Mouse (Mus musculus) embryo, embryonic 11 days (tissue): ENCODE data around the gene Dock4.

Experiments
- DNase-seq: peaks from one replicate; pipeline ENCODE4 v3.0.0-alpha.2; 2015

Gene Dock4

DNA sequence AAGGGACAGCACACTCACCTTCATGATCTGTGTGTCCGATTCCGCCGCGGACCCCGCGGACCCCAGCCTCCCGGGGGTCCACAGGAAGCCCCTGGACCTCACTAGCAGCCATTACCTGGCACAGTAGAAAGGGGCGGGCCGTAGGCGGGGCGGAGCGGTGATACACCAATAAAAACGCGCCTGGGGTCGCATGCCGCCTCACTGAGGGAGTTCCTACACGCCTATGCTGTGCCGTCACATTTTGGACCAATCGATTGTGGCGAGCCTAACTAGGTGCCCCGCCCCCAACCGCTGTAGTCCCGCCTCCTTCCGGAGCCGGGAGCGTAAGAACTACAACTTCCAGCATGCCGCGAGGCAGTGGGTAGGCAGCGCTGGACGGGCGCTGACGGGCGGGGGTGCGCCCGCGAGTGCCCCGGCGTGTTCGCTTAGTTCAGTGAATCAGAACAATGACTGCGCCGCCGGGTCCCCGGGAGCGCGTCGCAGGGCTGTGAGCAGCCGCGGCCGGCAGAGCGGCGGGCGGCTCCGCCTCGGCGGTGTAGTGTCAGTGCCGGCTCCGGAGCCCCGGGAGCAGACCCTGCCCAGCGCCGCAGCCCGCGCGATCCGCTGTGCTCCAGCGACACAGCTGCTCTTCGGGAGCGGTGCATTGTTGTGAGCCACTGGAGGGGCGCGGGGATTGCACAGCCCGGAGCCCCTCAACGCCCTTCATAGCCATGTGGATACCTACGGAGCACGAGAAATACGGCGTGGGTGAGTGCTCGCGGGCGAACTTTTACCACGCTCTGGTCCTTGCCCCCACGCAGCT is at the start of gene Dock4, which contains the start of gene Zfp277:
TSS of gene Dock4 (plus strand) at position 305 of the 802 bp plus-strand sequence.
TSS of gene Zfp277 (minus strand) at position 255 of the 802 bp plus-strand sequence.
- DNase-seq = peak; percentile 100

DNA sequence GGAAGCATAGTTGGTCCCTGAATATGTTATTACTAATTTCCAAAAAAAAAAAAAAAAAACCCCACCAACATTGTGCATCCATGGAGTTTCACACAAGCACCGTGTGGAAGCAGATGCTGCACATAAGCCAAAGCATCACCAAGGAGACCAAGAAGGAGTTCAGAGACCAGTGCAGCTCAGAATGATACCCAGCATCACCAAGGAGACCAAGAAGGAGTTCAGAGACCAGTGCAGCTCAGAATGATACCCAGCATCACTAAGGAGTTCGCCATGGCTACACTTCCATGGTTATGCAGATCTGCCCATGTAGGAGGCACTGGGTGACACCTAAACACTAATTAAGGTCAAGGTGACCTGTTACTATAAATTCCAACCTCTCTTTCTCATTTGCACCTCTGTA is 46.8 kb upstream of the Dock4 start:
- no peak for DNase-seq

DNA sequence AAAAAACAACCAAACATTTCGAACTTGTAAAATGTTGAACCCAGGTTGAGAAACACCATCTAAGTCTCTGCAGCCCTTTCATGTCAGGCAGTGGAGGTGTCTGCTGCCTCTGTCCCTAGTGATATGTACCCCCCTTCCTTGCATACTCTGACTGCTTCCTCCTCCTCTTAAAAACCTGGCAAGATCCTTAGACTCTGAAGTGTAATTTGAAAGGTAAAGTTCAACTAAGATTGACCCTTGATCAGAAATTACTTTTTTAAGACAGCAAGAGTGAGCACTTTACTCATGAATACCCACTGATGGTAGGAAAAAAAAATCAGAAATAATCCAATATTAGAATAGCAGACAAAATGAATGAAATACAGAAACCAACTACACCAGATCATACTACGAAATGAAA is 46.4 kb upstream of the Dock4 start:
- DNase-seq = no peak

DNA sequence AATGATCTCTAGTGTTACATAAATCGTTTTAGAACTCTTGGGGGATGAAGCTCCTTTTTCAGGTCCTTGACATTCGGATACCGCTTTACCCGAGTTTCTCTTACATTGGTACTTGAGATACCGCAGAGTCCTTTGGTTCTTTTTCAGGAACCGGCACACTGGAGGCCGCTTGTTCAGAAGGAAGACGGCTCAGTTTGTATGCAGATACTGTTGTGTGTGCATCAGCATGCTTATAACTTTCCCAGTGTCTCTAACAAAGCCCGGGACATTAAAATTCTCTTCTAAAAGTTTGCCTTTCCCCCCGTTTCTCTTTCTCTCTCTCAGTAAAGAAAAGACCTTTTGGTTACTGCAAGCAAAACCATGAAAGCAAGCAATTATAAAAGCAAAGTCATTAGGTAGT is 45.9 kb upstream of the Dock4 start:
- no peak for DNase-seq

DNA sequence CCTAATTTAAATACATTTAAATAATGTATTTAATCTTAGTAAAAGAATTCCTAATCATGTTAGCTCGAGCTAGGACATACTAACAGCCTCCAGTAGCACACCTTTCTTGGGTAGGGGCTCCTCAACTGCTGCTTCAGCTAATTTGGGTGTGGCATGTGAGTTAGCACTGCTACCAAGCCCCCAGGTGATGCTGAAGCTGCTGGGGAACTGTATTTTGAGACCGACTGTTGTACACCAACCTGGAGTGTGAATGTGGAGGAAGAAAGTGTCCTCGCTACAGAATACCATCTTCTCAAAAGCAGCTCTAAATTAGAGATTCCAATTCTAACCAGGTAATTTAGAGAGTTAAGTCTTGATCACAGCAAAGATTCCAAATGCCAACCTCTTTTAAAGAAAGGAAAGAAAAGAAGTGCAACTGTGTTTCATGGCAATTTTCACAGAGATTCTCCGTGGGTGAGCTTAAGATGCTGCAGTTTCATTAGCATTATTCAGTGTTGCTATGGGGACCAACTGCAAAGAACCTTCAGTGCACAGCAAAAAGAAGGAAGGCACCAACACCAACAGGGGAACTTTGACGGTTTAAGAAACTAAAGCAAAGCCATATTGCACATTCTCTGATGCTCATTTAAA is 31.0 kb upstream of the Dock4 start:
- peak; percentile 15 for DNase-seq

DNA sequence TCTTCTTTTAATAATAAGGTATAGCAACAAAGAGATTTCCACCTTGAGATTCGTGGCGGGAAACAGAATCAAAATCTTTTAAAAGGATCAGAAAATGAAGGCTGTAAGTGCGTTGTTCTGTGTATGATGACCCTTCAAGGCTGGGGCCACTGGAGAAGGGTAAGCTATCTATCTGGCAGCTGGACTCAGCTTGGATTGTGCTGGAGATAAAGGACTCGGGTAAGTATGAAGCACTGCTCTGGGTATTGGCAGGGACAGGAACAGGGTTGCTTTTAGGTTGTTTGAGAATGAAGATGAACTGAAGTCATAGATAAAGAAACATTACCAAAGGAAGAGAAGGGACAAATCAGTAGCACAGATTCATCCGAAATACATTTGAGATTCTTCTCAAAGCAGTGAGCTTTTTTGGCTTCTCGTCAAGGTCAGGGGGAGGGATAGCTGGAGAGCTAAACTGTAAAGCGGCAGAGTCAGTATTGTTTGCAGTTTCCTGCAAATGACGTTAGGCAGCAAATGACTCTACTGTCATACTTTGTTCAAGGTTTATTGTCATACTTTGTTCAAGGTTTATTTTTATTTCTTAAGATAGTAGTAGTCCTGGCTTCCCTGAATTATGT is 30.3 kb upstream of the Dock4 start:
- DNase-seq = no peak

DNA sequence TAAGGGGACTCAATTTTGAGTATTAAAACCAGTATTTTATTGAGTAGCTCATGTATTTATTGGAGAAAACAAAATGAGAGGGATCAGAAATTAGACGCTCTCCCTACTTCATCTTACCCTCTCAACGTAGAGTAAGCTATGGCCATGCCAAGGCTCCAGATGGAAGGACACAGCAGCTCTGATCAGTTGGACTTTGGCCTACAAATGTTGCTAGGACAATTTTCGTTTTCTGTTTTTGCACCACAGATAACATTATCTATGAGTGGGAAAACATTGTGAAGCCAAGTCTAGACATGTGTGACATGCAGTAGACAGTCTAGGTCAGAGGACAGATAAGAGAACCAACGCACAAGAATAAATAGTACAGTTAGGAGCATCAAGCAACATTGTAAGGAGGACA is 28.5 kb upstream of the Dock4 start:
- no peak for DNase-seq

DNA sequence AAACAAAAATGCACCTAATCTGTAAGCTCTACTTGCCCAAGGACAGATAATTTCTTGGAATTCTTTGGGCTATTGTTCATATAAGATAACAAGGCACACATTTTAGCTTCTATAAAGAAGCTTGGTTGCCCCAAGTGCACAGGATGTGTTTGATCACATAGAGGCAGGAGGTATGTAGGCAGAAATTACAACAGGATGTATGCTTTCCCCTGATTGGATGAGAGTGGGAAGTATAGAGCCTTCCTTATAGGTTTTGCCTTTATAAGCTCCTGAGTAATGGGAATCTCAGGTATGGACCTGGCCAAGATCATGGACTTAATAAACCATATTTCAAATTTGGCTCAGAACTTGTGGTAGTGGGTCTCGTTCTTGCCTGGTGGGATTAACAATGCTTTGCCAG is 20.8 kb upstream of the Dock4 start:
- no peak for DNase-seq

DNA sequence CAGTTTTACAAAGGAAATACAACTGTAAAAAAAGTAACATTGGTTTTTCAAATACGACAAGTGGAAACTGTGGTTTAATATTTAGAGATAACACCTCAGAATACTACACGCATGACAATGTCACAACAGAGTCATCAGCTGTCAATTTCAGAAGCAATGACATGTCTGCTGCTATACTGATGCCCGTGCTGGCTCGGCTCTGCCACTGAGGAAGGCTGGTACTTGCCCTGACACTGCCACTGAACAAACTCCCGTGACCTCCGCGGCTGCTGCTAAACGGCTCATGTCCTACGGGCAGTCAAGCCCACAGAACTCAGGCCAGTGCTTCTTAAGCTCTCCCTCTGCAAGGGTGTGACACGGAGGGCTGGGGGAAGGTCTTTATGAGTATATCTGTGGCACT is 18.1 kb upstream of the Dock4 start:
- DNase-seq = no peak

DNA sequence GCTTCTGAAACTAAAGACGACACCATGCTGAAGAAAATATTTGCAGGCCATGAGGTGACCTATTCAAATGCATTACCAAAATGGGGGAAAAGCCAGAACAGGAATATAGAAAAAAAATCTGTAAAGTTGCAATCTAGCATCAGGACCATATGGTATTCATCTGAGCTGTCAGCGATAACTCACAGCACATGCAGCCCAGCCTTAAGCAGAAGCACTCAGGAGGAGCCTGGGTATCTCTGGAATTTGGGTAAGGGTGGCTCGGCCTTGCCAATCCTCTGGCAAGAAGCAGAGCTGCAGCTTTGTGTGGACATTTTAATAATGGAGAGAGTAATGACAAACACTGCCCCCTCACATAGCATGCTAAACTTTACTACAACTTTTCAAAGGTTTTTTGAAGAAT is 15.8 kb upstream of the Dock4 start:
- DNase-seq = peak; percentile 50

DNA sequence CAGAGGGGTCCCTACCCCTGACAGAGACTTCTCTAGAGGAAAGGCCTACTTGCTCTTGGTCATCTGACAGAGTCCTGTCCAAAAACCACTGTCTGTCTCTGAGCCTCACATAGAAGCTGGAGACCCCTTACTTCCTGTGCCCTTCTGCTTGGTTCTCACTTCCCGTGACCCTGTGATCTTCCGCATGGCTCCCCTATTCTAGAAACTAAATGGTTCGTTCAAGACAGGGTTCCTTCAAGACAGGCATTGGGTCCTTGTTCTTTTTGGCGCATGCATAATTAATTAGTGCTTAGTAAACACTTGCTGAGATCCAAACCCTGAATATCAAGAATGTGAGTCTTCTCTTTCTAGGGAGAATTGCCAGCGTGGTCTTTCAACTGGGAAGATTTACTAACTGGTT is 14.7 kb upstream of the Dock4 start:
- no peak for DNase-seq

DNA sequence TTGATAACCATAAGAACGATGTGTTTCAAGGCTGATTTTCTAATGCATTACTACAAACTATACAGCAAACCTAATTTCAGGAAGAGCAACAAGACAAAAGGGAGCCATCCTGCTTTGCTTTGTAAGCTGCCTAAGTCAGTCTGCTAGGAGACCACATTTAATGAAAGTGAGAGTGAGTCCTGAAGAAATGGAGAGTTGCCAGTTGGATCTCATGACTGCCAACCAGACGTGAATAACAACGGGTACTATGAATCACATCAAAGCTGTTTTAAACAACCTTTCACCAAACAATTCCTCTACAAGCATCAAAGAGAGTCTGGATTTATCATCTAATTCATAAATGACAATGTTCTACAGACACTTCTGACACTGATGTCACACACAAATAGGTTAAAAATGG is 11.7 kb upstream of the Dock4 start:
- DNase-seq = no peak

DNA sequence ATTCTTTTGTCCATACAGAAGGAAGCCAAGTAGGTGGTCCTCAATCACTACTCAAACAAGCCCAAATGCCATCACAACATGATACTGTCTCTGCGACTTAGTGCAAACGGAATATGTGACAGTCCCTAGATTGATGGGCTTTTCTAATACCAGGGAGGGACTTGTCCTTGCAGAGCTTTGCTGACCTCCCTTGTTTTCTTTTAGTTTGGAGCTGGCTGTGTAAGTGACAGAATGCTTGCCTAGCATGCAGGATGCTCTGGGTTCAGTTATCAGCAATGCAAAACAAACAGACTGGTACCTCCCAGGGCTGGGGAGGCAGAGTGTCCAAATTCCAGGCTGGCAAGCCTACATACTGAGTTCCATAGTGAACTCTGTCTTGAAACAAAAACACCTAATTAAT is 7.7 kb upstream of the Dock4 start:
- DNase-seq = peak; percentile 44

DNA sequence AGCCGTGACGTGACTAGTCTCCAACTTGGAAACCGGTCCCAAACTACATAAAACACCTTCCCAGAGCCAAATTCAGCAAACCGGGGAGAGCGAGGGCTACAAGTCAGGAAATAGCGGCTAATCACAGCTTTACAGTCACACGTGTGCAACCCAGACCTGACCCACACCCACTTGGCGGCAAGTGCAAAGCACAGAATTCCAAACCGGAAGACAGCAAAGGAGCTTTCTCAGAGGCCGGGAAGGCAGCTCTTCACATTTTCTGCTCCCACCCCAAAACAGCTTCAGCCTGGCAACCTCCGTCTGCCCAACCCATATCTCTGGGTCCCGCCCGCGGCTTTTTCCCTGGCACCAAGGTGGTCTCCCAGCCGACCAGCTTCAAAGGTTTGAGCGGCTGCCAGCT is 546 bp upstream of the Dock4 start:
- peak; percentile 47 for DNase-seq

DNA sequence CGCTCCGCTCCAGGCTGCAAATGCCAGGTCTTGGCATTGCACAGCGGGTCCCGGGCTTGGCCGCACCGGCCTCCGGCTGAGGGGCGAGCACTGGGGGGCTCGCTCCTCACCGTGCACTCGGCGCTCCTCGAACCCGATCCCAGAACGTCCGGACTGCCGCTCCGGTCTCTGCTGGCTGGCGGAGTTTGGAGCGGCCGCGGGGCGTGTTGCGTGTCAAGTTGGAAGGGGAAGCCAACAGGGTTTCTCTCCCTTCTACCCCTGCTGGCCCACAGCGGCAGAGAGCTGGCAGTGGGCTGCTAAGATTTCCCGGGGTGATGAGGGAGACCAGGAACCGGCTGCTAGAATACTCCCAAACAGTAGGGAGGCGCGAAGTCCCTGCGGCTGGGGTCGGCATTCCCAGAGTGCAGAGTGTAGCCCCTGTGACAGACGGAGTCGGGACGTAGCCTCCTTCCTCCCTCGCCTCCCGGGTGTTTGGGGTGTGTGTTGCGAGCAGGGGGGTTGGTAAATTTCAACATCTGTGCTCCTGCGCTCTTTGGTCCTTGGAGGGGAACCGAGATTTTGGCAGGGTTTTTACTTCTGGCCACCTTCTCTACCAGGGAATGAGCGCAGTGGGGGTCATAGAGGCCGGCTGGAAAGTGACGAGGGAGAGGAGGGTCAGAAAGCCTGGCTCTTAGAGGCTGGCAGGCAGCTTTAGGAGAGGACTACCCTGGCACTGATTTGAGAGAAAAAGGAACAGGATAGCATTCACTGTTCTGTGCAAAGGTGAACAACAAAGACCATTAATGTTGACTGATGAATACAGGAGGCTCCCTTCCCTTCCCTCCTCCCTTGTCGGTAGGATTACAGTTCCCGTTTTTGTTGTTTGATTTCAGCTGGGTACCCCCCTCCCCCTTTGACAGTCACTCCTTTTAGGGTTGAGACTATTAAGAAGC is 964 bp downstream of the Dock4 start:
- peak; percentile 69 for DNase-seq

DNA sequence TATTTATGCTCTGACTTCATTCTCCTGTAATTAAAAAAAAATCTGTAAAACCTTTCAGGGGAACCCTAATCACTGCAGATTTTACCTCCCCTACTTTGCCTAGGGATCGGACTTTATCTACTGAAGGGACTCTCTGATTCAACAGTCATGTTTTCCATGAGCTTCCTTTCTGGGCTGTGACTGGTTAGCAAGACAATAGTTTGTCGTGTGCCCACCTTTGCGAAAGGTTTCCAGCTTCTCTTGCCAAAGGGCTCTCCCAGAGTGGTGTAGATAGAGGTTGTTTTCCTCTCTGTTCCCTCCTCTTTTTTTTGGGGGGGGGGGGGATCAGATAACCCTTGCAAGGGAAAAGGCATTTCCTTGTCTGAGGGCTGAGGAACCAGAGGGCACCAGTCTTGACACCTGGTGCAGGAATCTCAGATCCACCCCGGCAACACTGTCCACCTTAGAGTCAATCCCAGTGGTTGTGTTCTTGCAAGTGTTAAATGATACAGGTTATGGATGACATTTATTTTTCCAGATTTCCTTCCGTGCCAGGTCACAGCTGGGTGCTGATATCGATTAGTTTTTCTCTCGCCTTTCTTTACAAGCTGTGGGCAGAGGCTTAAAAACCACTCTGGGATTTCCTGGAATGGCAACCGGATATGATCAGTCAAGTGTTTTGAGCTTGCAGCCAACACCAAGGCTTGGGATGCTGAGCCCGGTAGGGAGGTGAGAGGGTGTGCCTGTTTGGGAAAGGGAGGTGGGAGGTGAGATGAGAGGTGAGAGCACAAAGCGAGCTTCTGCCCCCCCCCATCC is 2.0 kb downstream of the Dock4 start:
- DNase-seq = no peak

DNA sequence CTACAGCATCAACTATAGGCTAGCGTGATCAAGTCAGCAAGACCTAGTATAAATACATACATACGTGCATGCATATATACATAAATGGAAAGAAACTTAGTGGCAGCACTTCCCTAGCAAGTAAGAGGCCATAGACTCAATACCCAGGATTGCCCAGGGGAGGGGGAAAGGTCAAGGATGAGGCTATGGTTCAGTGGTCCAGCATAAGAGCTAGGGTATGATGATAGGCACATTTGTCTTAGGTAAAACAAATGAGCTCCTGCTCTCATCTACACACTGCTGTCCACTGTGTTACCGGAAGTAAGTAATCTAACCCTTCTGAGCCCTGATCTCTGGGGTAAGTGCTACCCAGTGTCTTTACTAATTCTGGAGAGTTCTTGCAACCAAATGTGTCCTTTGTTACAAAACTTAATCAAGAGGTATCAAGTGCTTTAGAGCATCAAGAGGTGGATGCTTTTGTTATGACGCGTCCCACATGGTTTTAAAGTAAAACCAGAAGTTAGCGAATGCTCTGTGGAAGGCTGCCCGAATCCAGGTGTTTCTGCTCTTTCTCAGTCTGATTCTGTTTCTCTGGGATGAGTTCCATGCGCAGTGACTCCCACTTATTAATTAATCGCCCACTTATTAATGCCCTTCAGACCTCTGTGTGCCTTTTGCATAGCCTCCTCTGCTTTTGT is 3.5 kb downstream of the Dock4 start:
- DNase-seq = no peak

DNA sequence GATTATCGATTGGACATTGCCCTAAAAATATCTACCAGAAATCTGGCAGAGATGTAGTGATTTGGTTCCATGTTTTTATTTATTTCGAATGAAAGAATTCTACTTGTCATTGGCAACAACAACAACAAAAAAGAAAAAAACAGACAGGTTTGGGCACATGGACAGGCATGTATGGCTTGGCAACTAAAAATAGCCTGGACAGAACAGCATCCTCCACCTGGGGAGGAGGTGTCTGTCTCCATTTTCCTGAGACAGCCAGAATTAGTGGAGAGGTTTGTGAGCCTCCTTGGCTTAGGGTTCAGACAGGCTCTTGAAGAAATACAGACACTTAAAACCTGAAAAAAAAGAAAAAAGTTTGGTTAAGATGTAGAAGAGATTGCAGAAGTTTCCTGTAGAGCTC is 10.8 kb downstream of the Dock4 start:
- DNase-seq = no peak

DNA sequence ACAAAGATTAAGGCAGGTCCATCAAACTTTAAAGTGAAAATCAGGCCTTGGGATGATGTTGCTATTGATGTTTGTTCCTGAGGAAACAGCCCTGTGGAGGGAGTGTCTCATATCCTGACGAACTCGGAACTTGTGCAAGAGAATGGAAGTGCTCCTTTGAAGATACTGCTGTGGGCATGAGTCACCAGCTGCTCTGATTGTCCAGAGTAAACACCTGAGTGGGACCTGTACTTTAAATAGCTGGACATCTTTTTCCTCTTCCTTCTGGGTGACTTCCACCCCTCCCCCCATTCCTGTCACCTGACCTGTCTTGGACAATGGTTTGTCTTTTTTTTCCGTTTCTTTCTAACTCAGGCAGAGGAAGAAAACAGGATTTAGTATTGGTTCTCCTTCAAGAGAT is 13.2 kb downstream of the Dock4 start:
- DNase-seq = no peak

DNA sequence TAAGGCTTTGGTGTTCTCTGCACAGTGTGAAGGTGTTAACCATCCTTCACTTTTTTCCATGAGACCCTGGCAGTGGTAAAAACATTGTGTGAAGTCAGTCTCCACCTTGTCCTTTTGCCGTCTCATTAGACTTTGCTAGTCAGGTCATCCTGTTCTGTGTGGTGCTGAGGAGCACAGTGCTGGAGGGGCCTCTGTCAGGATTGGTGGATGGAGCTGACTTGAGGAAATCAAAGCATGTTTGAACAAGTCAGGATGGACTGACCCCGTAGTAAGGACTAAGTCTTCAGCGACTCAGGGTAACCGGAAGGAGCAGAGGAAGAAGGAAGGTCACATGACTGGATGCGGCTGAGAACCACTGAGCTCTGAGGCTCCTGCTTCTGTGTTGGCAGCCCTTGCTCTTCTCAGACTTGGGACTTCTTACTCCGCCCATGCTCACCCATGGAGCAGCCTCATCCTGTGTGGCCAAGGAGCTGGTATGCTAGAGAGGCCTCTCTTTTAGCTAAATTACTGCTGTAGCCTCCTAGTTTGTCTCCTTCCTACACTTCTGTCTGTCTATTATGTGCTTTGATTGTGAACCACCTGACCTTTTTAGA is 14.0 kb downstream of the Dock4 start:
- DNase-seq = no peak

DNA sequence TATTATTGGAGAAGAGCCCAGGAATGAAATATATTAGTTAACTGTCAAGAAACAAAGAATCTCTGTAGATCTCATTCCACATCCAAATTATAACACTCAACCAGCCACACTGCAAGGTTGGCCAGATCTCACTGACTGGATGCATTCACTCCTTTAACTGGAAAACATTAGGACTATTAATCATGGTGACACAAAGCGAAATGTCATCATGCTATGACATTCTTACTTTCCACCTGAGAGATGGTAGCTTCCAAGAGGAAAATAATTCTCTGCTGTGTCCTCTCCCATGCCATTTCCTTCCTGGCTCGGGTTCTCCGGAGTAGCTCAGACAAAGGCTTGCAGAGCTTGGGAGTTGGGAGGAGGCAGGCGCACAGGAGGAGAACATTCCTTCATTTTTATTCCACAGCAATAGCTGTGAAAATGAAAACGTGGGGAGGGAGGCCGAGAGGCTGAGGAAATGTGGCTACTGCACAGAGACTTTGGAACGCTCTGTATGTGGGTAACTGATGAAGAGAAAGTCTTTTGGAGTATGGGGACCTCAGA is 17.0 kb downstream of the Dock4 start:
- DNase-seq = no peak
